Mouse (Mus musculus) natural killer cell, adult 2 months (primary cell): ENCODE measurements around the gene Trp53bp1.

Source experiments
- DNase-seq, 2 experiments: peaks; one replicate each; pipeline ENCODE4 v3.0.0; 2022; ENCODE audit warnings: low spot score in 2 of 2

Gene Trp53bp1

DNA sequence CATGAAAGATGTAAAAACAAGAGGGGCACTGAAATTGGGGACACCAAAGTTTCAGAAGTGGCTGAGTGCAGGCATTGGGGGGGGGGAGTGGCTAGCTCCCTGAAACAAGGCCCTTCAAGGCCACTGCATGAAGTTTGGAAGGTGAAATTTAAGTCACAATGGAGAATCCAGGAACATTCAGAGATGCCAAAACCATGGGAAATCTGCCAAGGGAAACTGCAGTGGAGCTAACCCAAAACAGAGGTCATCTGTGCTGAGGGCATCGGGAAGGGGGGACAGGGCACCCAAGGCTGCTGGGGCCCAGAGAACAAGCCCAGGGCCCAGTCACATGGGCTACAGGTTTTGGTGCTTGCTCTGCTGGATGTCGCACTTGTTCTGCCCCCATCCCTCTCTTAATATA is 21.4 kb downstream of the Trp53bp1 start:
- no peak for DNase-seq

DNA sequence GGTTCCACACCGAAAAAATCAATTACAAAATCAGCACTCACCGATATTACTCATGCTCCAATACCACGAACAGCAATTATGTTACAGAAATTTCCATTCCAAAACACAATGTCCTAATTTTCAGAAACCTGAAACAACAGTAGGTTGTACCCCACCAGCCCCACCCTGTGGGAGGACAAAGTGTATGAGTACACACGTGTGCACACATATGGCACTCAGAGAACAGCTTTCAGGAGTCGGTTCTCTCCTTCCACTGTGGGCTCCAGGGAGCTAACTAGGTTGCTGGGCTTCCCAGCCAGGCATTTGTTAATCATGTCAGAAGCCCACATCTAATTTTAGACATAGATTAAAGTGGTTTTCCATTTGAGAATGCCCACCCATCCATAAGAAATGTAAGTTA is 27.1 kb downstream of the Trp53bp1 start:
- DNase-seq = no peak

DNA sequence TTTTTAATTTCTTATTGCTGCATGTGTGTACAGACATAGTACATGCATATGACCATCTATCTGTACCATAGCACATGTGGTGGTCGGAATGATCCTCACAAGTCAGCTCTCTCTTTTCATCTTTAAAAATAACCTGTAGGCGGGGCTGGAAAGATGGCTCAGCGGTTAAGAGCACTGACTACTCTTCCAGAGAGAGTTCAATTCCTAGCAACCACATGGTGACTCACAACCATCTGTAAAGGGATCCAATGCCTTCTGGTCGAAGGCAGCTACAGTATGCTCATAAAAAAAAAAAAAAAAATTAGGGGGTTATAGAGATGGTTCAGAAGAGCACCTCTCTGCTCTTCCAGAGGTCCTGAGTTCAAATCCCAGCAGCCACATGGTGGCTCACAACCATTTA is 31.8 kb downstream of the Trp53bp1 start:
- no peak for DNase-seq

DNA sequence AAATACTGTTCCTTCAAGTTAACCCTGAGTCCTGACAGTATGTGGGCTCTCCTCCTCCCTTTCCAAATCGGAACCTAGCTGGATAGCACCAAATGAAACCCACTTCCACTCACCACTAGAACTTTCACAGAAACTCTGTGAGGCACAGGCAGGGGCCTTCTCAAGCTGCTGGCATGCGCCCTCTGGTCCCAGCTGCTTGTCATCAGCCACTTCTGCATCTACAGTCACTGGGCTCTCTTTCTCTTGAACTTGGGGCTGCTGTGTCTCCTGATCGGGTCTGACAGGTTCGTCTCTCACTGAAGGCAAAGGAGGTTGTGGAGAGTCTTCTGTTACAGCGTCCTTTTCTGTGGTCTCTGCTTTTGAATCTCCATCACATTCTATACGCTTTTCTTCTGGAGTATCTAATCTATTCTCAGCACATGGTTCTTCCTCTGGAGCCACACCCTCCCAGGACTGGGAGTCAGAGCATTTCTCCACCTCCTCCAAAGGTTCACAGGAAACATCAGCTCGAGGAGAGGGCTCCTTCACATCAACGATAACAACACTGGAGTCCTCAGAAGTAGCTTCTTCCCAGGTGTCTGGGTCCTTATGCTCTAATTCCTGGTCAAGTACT is 35.6 kb downstream of the Trp53bp1 start:
- no peak for DNase-seq

DNA sequence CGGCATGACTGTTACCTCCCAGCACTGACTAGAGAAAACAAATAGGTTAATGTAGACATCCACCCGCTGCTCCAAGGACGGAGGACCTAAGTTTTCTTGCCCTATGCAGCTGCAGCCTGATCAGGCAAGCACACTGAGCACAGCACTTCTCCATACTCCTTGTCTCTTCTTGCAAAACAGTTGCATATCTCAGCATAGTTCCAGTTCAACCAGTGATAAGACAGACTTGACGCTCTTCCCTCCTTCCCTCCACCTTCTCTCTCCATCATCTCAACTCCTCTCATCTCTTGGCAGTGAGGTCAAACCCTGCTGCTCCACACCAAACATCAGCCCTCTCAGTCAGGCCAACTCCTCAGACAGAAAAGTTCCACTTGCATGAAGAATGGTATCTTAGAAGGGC is 43.1 kb downstream of the Trp53bp1 start:
- no peak for DNase-seq

DNA sequence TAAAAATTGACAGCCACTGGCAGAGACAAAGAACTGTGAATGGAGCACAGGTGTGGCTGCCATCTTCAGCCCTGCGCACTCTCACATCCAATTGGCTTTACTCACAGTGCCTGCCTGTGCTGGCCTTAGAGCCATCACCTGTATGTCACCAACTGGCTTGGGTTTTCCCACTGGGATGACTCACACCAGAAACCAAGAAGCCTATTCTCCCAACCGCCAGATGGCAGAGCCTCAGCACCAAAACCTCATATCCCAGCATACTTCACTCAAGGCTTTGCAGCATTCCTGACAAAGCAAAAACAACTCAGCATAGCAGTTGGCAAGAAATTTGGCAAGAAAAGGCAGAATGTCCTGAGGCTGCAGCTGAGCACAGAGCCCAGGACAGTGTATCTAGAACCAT is 48.2 kb downstream of the Trp53bp1 start:
- no peak for DNase-seq

DNA sequence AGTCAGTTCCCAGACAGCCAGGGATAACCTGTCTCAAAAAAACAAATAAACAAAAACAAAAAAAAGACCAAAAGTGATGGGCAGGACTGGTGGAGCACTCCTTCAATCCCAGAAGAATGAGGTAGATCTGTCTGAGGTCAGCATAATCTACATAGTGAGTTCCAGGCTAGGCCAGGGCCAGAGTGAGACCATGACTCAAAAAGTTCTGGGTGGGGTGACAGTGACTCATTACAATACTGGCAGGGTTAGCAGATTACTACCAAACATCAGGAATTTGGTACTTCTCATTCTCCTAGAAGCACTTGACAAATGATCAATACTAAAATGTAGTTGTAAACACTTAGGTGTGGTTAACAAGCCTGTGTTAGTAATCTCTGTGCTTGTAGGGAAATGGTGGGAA is 51.2 kb downstream of the Trp53bp1 start:
- no peak for DNase-seq

DNA sequence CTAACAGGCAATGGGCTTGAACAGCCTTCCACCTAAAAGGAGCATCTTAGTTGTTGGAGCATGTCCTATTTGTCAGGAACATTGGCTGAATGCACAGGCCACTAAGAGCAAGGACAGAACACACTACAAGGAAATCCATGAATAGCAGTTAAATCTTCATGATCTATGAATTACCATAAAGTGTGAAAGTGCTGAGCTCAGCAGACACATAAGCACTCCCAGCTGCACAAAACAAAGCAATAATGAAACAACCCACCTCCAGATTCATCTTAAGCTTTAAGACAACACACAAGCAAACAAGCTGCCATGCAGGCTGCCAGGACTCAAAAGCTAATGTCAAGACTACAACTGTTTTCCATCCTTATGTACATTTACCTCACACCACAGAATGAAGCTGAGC is 52.0 kb downstream of the Trp53bp1 start:
- DNase-seq = no peak

DNA sequence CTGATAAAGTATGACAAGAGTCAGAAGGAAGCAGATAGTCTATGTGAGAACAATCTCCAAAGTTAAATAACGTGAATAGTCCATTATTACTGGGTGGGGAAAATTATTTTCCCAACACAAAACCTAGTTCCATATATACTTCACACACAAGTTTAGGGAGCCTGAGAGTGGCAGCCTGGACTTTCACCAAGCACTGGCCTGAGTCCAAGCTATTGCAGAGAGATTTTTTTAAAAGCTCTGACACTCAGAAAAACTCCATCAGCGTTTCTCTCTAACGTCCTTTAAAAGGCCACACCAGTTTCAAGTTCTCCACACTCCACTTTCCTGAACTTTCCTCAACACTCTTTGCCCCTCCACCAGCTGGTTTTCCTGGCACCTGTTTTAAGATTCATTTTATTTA is 56.7 kb downstream of the Trp53bp1 start:
- DNase-seq = no peak

DNA sequence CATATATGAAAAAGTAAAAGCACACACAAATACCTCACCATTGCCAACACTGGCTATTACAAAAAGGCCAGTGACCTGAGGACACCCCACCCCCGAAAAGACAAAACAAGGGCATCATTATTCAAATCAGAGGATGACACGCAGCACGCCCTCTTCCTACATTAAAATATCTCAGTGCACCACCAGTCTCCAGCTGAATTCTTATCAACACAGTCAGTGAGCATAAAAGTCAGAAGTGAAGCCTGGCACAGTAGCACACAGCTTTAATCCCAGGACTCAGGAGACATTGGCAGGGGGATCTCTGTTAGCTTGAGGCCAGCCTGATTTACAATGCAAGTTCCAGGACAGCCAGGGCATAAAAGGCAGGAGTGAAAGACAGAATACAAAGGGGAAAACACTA is 64.7 kb downstream of the Trp53bp1 start:
- DNase-seq = no peak

DNA sequence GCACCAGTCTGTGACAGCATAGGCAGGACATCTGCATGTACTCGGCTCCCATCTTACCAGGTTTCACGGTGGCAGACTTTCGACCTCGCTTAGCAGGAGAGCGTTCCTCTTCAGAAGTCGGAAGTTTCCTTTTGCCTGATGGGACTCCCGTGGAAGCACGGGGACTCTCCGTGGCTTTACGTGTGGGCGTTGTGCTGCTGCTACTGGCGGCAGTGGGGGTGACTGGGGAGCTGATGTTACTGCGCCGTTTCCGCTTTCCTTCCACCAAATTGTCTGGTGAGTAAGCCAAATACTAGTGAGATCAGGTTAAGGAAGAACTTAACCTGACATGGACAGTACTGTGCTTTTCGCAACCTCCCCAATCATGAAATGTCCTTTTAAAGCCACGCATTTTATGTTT is 66.9 kb downstream of the Trp53bp1 start:
- no peak for DNase-seq

DNA sequence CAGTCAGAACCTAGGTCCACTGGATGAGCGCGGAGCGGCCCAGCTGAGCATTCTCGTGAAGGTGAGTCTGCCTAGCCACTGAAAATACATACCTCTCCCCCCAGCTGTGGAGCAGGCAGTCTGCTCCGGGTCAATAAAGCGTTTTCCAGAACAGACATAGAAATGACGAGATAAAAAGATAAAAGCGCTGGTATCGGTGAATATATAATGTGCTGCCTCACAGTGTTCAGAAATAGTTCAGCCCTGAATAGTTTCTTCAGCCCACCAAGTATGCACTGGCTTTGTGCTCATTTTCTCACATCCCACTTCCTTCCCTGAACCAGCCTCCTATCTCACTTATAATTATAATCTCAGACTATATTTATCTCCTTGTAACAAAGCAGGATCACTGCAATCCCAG is 75.7 kb downstream of the Trp53bp1 start:
- DNase-seq = no peak

DNA sequence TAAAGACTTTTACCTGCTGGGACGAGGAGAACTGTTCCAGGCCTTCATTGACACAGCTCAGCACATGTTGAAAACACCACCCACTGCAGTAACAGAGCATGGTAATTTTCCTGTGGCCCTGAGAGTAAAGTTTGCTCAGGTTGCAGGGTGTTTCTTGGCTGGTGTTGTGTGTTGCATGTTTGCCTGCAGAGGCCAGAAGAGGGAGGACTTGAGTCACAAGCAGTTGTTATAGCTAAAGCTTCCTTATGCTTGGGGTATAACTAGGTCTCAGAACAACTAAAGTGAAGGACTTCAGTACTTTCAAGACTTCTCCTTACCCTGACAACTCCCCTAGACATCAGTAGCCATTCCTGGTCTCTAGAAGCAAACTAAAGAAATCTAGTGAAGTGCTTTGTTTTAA is 82.7 kb downstream of the Trp53bp1 start:
- no peak for DNase-seq

DNA sequence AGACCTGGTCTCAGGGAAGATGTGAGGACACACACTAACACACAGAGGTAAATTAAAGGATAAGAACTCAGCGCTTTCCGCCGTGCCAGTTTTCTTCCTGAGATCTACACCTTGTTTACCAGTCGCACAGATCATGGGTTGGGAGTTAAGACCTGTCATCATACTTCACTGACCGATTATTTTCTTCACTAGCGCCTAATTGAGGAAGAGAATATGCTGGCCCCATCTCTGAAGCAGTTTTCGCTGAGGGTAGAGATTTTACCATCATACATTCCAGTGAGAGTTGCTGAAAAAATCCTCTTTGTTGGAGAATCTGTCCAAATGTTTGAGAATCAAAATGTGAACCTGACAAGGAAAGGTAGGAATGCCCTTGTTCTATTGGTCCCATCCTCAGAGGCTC is 87.1 kb downstream of the Trp53bp1 start:
- DNase-seq = no peak

DNA sequence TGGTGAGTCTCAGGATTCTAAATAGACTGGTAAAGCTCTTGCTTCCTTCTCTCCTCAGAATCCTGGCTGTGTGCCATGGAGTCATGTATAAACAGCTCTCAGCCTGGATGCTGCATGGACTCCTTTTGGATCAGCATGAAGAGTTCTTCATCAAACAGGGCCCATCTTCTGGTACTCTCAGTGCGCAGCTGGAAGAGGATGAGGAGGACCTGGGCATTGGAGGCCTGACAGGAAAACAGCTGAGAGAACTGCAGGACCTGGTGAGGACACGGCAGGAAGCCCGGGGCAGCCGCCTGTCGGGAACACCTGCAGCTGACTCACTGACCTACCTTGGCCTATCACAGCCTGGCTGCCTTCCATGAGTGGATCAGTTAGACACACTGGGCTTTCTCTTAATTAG is 87.8 kb downstream of the Trp53bp1 start:
- no peak for DNase-seq

DNA sequence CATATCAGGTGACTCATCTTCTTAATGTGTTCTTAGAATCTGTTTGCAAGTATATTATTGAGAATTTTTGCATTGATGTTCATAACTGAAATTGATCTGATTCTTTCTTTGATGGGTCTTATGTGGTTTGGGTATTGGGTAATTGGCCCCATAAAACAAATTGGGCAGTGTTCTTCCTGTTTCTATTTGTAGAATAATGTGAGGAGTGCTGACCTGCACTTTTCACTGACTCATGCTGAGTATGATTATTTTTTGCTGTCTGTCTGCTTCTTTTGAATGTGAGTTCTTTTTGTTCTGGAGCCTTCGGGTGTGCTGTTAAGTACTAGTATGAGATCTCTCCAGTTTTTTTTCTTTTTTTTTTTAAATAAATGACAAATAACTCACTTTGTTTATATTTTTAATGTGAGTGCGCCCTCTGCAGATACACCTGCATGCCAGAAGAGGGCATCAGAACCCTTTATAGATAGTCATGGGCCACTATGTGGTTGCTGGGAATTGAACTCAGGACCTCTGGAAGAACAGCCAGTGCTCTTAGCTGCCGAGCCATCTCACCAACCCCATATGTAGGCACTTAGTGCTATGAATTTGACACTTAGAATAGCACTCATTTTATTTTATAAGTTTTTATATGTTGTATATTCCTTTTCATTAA is 92.3 kb downstream of the Trp53bp1 start:
- no peak for DNase-seq

DNA sequence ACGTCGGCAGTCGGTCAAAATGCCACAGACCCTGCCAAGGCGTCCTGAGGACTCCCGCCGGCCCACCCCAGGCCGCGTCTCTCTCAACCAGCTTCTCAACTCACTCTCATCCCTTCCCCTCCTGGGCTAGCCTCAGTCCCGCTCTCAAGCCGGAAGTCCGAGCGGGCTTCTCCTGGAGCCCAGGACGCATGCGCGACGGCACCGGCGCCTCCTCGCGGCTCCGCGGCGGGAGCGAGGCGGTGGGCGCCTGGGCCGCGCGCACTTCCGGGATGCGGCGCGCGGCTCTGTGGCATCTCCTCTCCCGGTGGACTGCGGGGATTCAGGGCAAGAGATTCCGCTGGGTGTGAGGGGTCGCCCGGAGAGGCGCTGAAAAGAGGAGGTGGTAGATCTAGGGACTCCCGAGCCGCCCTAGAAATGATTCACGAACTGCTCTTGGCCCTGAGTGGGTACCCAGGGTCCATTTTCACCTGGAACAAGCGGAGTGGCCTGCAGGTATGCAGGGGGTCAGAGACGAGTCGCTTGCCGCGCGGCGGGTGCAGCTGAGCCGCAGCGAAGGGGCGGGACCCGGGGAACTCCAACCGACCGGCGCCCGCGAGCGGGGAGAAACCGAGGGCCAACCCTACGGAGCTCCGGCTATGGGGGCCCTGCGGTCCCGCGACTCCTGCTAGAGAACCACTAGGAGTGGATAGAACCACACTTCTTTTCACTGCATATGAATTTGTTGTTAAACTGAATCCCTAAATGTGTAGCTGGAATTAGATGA is 100.0 kb downstream of the Trp53bp1 start, which contains the start of gene Zscan29:
Zscan29 (minus strand) TSS at position 146 of the 763 bp plus-strand sequence.
- peak; percentile 83 to 86 for DNase-seq

DNA sequence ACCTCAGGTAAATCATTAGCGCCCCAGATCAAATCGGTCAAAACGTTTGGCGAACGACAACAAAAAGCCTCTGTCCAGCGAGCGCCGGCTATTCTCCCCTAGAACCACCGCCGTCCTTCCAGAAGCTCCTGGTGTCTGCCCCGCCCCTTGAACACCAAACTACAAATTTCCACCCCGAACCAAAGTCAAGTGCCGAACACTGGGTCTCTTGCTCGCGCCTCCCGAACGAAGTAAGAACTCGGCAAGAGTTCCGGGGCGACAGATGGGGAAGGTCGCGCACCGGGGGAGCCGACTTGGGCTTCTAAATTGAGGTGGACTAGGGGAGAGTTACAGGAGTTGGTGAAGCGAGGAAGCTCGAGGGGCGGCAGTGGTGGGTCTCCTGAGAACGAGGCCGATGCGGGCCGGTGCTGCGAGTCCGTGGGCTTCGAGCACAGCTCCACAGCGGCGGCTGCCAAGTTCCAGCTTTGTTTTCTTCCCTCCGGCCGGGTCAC is 100.7 kb downstream of the Trp53bp1 start, which contains the start of gene Tubgcp4:
Tubgcp4 (plus strand) TSS at position 174 of the 491 bp plus-strand sequence.
- no peak for DNase-seq

DNA sequence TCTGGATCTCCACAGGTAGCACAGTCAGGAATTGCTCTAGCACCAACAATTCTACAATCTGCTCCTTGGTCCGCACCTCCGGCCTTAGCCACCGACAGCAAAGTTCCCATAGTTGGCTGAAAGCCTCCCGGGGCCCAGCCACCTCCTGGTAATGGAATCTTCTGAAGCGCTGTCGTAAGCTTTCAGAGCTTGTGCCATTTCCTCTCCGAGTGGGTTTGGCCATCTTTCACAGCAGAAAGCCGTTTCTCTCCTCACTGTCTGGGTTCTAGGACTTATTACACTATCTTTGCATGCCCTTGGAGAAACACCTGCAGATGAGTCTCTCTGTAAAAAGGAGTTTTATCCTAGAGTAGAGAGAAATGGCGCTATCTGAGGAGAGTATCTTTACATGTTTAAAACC is 101.3 kb downstream of the Trp53bp1 start:
- DNase-seq = peak; percentile 6 to 20

DNA sequence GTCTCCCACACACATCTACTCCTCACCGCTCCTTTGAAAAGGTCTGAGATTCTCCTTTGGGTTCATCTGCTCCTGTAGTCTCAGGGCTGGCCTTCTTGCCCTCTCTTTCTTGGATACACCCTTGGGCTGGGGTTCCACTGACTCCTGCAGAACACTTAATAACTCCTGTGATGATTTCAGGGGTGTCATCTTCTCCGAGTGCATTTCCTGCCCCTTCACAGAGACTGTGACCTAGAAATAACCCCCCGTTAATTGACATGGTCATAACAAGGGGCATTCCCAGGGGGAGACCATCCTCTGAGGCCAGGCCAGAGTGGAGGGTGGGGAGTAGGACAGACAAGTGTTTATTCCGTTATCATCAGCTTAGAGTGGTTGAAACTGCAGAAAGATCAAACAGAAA is 102.0 kb downstream of the Trp53bp1 start:
- no peak for DNase-seq

DNA sequence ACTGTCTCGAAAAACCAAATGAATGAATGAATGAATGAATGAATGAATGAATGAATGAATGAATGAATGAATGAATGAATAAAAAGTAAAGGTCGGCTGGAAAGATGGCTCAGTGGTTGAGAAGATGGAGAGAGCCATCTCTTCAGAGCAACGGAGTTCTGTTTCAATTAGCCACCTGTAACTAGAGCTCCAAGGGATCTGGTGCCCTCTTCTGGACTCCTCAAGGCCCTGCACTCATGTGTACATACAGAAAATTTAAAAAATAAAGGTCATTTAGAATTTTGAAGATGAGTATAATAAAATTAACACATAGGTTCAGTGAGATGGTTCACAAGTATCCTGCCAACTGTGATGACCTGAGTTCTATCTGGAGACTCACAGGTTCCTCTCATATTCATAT is 118.1 kb downstream of the Trp53bp1 start:
- DNase-seq = no peak

DNA sequence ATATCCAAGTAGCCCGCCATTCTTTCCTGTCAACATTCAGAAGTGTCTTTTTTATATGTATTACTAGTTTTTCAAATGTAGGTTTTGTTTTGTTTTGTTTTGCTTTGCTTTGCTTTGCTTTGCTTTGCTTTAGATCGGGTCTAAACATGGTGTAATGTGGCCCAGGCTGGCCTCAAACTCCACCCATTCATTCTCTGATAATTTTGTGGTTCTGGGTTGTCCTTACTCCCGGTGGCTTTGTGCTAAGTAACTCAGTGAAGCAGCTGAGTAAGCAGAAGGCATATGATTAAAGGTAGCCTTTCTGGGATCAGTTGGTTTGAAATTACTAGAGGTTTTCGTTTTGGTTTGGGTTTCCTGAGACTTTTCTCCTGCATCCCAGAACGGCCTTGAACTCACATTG is 121.5 kb downstream of the Trp53bp1 start:
- no peak for DNase-seq
